In genomic region chr5:66745996-66746681, GRCm38 (mm10) we compare ENCODE assay signal across 9 mouse cellular contexts. TPM values are rescaled to one million over a fixed set of nuclear protein-coding genes. Genes with fewer than 3 reads are reported as not detected.
DNase-seq lines count a peak whose midpoint lies in the region; ATAC-seq and TF ChIP-seq lines count a peak whose summit lies in the region.
"Had no signal": no experiment of that assay in that cellular context is flagged by ENCODE, and none has a peak within 500 bp of the region (broad histone marks: within the 10 kb centered on the region; RNA-seq: fewer than 3 reads in every experiment).

No protein-coding gene starts in this region.

- peak overlapping the region; percentile 61 for H3K27ac ChIP-seq in embryonic facial prominence, embryonic 14.5 days (replicated peaks; ENCODE audit: low read depth, low read length)
- peak overlapping the region; percentile 69 for H3K27ac ChIP-seq in heart, embryonic 10.5 days
- peak overlapping the region; percentile 55; the same call in 1 of the 2 replicates for H3K27ac ChIP-seq in kidney, embryonic 14.5 days (ENCODE audit: low read depth, low read length)
- no peak overlapping the region for H3K27ac ChIP-seq in liver, adult 2 months (replicated peaks; ENCODE audit: insufficient read depth, low read depth, low read length)
- H3K27ac ChIP-seq in neural tube, embryonic 15.5 days (replicated peaks): peak overlapping the region; percentile 86

- peak overlapping the region; percentile 68 for H3K9ac ChIP-seq in embryonic facial prominence, embryonic 14.5 days (ENCODE audit: low read depth, low read length)
- H3K9ac ChIP-seq in kidney, embryonic 14.5 days (ENCODE audit: low read depth, low read length): peak overlapping the region; percentile 68
- peak overlapping the region; percentile 41; the same call in 1 of the 2 replicates for H3K9ac ChIP-seq in liver, adult 2 months (ENCODE audit: low read depth, low read length)
- peak overlapping the region; percentile 71 for H3K9ac ChIP-seq in neural tube, embryonic 15.5 days (replicated peaks)

- H3K4me1 ChIP-seq in embryonic facial prominence, embryonic 14.5 days (ENCODE audit: control insufficient read depth, insufficient read depth, low read length): peaks cover 18% of the 10 kb centered on the region
- H3K4me1 ChIP-seq in heart, embryonic 10.5 days: peaks cover 27% of the 10 kb centered on the region
- H3K4me1 ChIP-seq in kidney, embryonic 14.5 days (ENCODE audit: control insufficient read depth, insufficient read depth, low read length): peaks cover 19% of the 10 kb centered on the region; the same call in 1 of the 2 replicates
- no peaks in the 10 kb centered on the region; the same call in 1 of the 2 replicates for H3K4me1 ChIP-seq in liver, adult 2 months (ENCODE audit: control insufficient read depth, insufficient read depth, low read length)
- peaks cover 38% of the 10 kb centered on the region for H3K4me1 ChIP-seq in neural tube, embryonic 15.5 days

- TF ChIP-seq POLR2A in liver, adult 2 months (IDR thresholded peaks at IDR 0.05; ENCODE audit: extremely low read depth, insufficient read depth, low read length): no peak

- peak overlapping the region; percentile 73 for H3K4me3 ChIP-seq in embryonic facial prominence, embryonic 14.5 days (ENCODE audit: low read depth, low read length)
- H3K4me3 ChIP-seq in heart, embryonic 10.5 days: peak overlapping the region; percentile 75
- peak overlapping the region; percentile 73 for H3K4me3 ChIP-seq in kidney, embryonic 14.5 days (ENCODE audit: low read length)
- H3K4me3 ChIP-seq in liver, adult 2 months (ENCODE audit: insufficient read depth, low read depth, low read length): peak overlapping the region; percentile 68
- H3K4me3 ChIP-seq in neural tube, embryonic 15.5 days (replicated peaks): peak overlapping the region; percentile 74

- H3K27me3 ChIP-seq in embryonic facial prominence, embryonic 14.5 days (replicated peaks; ENCODE audit: control insufficient read depth, insufficient read depth, low read length): peaks cover 8% of the 10 kb centered on the region; the same call in 1 of the 2 replicates
- peaks cover 88% of the 10 kb centered on the region for H3K27me3 ChIP-seq in heart, embryonic 10.5 days (ENCODE audit: insufficient read depth, poor library complexity, severe bottlenecking)
- H3K27me3 ChIP-seq in kidney, embryonic 14.5 days (ENCODE audit: control insufficient read depth, insufficient read depth, low read length): peaks cover 6% of the 10 kb centered on the region; the same call in 1 of the 2 replicates
- H3K27me3 ChIP-seq in liver, adult 2 months (ENCODE audit: control insufficient read depth, insufficient read depth, low read length): no peaks in the 10 kb centered on the region
- H3K27me3 ChIP-seq in neural tube, embryonic 15.5 days (replicated peaks): no peaks in the 10 kb centered on the region

- peak; percentile 54 for DNase-seq in layer of hippocampus, adult 11-12 months (ENCODE audit: low spot score)
- DNase-seq in layer of hippocampus, adult 9-10 months (ENCODE audit: low spot score): no peak
- peak; percentile 86 for DNase-seq in embryonic facial prominence, embryonic 14.5 days (ENCODE audit: low spot score)
- DNase-seq in heart, embryonic 10.5 days (ENCODE audit: low spot score): peak; percentile 70
- DNase-seq in liver, adult 2 months (ENCODE audit: extremely low read depth, low read depth, low spot score): no peak
- no peak for DNase-seq in thymus, postnatal 14 days

- under 1% methylated on average over 29 of the region's 42 CpGs for WGBS in embryonic facial prominence, embryonic 14.5 days
- under 1% methylated on average over 41 of the region's 42 CpGs for WGBS in heart, embryonic 10.5 days
- under 1% methylated on average over 41 of the region's 42 CpGs for WGBS in kidney, embryonic 14.5 days
- WGBS in liver, adult 2 months: 3% methylated on average over 40 of the region's 42 CpGs
- WGBS in neural tube, embryonic 15.5 days: under 1% methylated on average over 42 of the region's 42 CpGs

- H3K9me3 ChIP-seq in embryonic facial prominence, embryonic 14.5 days (ENCODE audit: control insufficient read depth, low read length): no peaks in the 10 kb centered on the region
- H3K9me3 ChIP-seq in heart, embryonic 10.5 days: no peaks in the 10 kb centered on the region
- H3K9me3 ChIP-seq in kidney, embryonic 14.5 days (ENCODE audit: control insufficient read depth, low read length): no peaks in the 10 kb centered on the region
- no peaks in the 10 kb centered on the region for H3K9me3 ChIP-seq in neural tube, embryonic 15.5 days (replicated peaks)

- no peaks in the 10 kb centered on the region for H3K36me3 ChIP-seq in embryonic facial prominence, embryonic 14.5 days (ENCODE audit: control insufficient read depth, insufficient read depth, low read length)
- no peaks in the 10 kb centered on the region for H3K36me3 ChIP-seq in heart, embryonic 10.5 days
- no peaks in the 10 kb centered on the region for H3K36me3 ChIP-seq in kidney, embryonic 14.5 days (ENCODE audit: control insufficient read depth, insufficient read depth, low read length)
- no peaks in the 10 kb centered on the region for H3K36me3 ChIP-seq in liver, adult 2 months (ENCODE audit: control insufficient read depth, insufficient read depth, low read length)
- H3K36me3 ChIP-seq in neural tube, embryonic 15.5 days: no peaks in the 10 kb centered on the region

- TF ChIP-seq CTCF in liver, adult 2 months (IDR thresholded peaks at IDR 0.05; ENCODE audit: low read depth, low read length): no peak

- H3K4me2 ChIP-seq in embryonic facial prominence, embryonic 14.5 days (ENCODE audit: low read depth, low read length): peak overlapping the region; percentile 88
- peak overlapping the region; percentile 99 for H3K4me2 ChIP-seq in kidney, embryonic 14.5 days (replicated peaks; ENCODE audit: low read depth, low read length)
- H3K4me2 ChIP-seq in neural tube, embryonic 15.5 days: peak overlapping the region; percentile 71

- ATAC-seq in embryonic facial prominence, embryonic 14.5 days (ENCODE audit: low read depth): peak; percentile 84
- ATAC-seq in kidney, embryonic 14.5 days (ENCODE audit: low FRiP score, low TSS enrichment): peak; percentile 72
- ATAC-seq in neural tube, embryonic 15.5 days (ENCODE audit: low FRiP score): peak; percentile 81

- no peaks in the 10 kb centered on the region for H3K79me2 ChIP-seq in liver, adult 2 months (ENCODE audit: control insufficient read depth, insufficient read depth, low read length)

RNA-seq across cellular contexts. Expression of gene Limch1, which starts 0.5 kb away (rescaled TPM):
- 70.5 and 71.1 TPM in 2 replicates for polyA plus RNA-seq in embryonic facial prominence, embryonic 14.5 days (2014; fragmentation: Nextera tagmentation; extraction: Ambion mirVana)
- polyA plus RNA-seq in heart, embryonic 10.5 days (2016; fragmentation: Nextera tagmentation; extraction: Ambion mirVana): 20.8 and 30.1 TPM in 2 replicates
- 36.7 and 48.9 TPM in 2 replicates for polyA plus RNA-seq in kidney, embryonic 14.5 days (2014; fragmentation: Nextera tagmentation; extraction: Ambion mirVana)
- 0.55 and 2.6 TPM in 2 replicates for total RNA-seq in liver, adult 2 months (2014; rRNA removed)
- polyA plus RNA-seq in liver, adult 2 months (2012; rRNA removed): 0.13 and 0.15 TPM in 2 replicates
- polyA plus RNA-seq in neural tube, embryonic 15.5 days (2015; fragmentation: Nextera tagmentation; extraction: Ambion mirVana): 62.0 and 63.7 TPM in 2 replicates
- polyA plus RNA-seq: C2C12 had no signal

Comparison
In these comparisons a context has a peak if more than half of its experiments do, and no peak if none do; other contexts are left out.
1. DNase-seq: peak in layer of hippocampus, adult 11-12 months (single experiment), embryonic facial prominence, embryonic 14.5 days (single experiment) and heart, embryonic 10.5 days (single experiment); none in layer of hippocampus, adult 9-10 months (single experiment), liver, adult 2 months (single experiment) and thymus, postnatal 14 days (single experiment).
2. RNA of gene Limch1, which starts 0.5 kb away (polyA plus RNA-seq): 70.5 to 71.1 TPM in embryonic facial prominence, embryonic 14.5 days, 62.0 to 63.7 TPM in neural tube, embryonic 15.5 days, 36.7 to 48.9 TPM in kidney, embryonic 14.5 days and 20.8 to 30.1 TPM in heart, embryonic 10.5 days; 0.13 to 0.15 TPM in liver, adult 2 months; every median in the first group is over 10 times any median in the second.
3. Peak in every context shown above with its lines, with median percentiles within 50 percentile points of each other: ATAC-seq, H3K4me2 ChIP-seq, H3K4me3 ChIP-seq and H3K9ac ChIP-seq.